Mouse (Mus musculus) macrophage (primary cell): ENCODE data around the gene Myh6. TPM values are rescaled to one million over a fixed set of nuclear protein-coding genes. Genes with fewer than 3 reads are reported as not detected.

Experiments used
- H3K27ac ChIP-seq: fragments of 350-480 bp; formaldehyde crosslinking; 2 replicates; pipeline ENCODE4 v1.9.0; 2021
- H3K36me3 ChIP-seq: fragments of 350-480 bp; formaldehyde crosslinking; 2 replicates; pipeline ENCODE4 v1.9.0; 2021; ENCODE audit errors: inconsistent target
- H3K4me3 ChIP-seq: fragments of 350-480 bp; formaldehyde crosslinking; 2 replicates; pipeline ENCODE4 v1.9.0; 2021; ENCODE audit errors: inconsistent target
- H3K79me2 ChIP-seq: fragments of 350-480 bp; formaldehyde crosslinking; 2 replicates; pipeline ENCODE4 v1.9.0; 2021; ENCODE audit errors: inconsistent target
- WGBS: methylation state at CpG from one replicate; pipeline ENCODE4 v1.1.7; 2026; ENCODE audit warnings: inconsistent platforms; ENCODE audit not compliant: missing documents; 5-methylcytosine and 5-hydroxymethylcytosine counted together
- polyA plus RNA-seq: library from polyadenylated mRNA; stranded (reverse); fragments of 250-400 nt; gene quantifications from 3 replicates; pipeline ENCODE4 v1.2.4, GENCODE M21; 2018; ENCODE audit warnings: inconsistent platforms

Gene Myh6
- polyA plus RNA-seq, 1 experiment from 2014 or later = not detected

- H3K79me2 ChIP-seq = no peaks in the 10 kb centered on the region
- no peaks in the 10 kb centered on the region for H3K36me3 ChIP-seq
- no peak overlapping the region for H3K27ac ChIP-seq
- no peak overlapping the region for H3K4me3 ChIP-seq
- WGBS = 51% methylated on average over 12 of the region's 12 CpGs
Observed at GRCm38 (mm10) chr14:54939434-54940175, 27.1 kb downstream of the Myh6 start.

GRCm38 (mm10) chr14:54938431-54939219 lies 28.1 kb downstream of the Myh6 start:
- 82% methylated on average over 14 of the region's 15 CpGs for WGBS
- H3K79me2 ChIP-seq = no peaks in the 10 kb centered on the region
- no peak overlapping the region for H3K27ac ChIP-seq

GRCm38 (mm10) chr14:54937361-54938182 lies 29.2 kb downstream of the Myh6 start:
- Histone ChIP-seq H3K27ac (no peak overlapping the region), H3K36me3 (no peaks in the 10 kb centered on the region), H3K79me2 (no peaks in the 10 kb centered on the region), H3K4me3 (no peak overlapping the region)
- 90% methylated on average over 16 of the region's 16 CpGs for WGBS

More at GRCm38 (mm10) chr14:54938431-54939219, 28.1 kb downstream of the Myh6 start:
- no peaks in the 10 kb centered on the region for H3K36me3 ChIP-seq
- H3K4me3 ChIP-seq = no peak overlapping the region

GRCm38 (mm10) chr14:54936831-54937160 lies 29.9 kb downstream of the Myh6 start:
- Histone ChIP-seq H3K27ac (no peak overlapping the region), H3K79me2 (no peaks in the 10 kb centered on the region), H3K4me3 (no peak overlapping the region), H3K36me3 (no peaks in the 10 kb centered on the region)
- 17% methylated on average over 6 of the region's 6 CpGs for WGBS

- H3K27ac ChIP-seq = no peak within 1 kb of the TSS
- no peak within 1 kb of the TSS for H3K4me3 ChIP-seq
- no peaks in the 10 kb centered on the region for H3K36me3 ChIP-seq
- 45% methylated on average over 8 of the region's 8 CpGs for WGBS
- no peaks in the 10 kb centered on the region for H3K79me2 ChIP-seq
Observed at GRCm38 (mm10) chr14:54935904-54936830, 30.6 kb downstream of the Myh6 start, which contains the start of gene Cmtm5. Cmtm5 (plus strand) TSS chr14:54936261.

GRCm38 (mm10) chr14:54932645-54933150 lies 34.0 kb downstream of the Myh6 start, which contains the start of gene Il25:
Il25 (plus strand) TSS chr14:54932695.
- H3K79me2 ChIP-seq = no peaks in the 10 kb centered on the region
- H3K27ac ChIP-seq = no peak within 1 kb of the TSS
- no peak within 1 kb of the TSS for H3K4me3 ChIP-seq
- H3K36me3 ChIP-seq = no peaks in the 10 kb centered on the region
- 71% methylated on average over 6 of the region's 6 CpGs for WGBS

GRCm38 (mm10) chr14:54930431-54930830 lies 36.3 kb downstream of the Myh6 start:
- WGBS = 21% methylated on average over 1 of the region's 2 CpGs
- Histone ChIP-seq H3K27ac (no peak overlapping the region), H3K79me2 (no peaks in the 10 kb centered on the region)

GRCm38 (mm10) chr14:54929801-54930200 lies 36.9 kb downstream of the Myh6 start:
- no peaks in the 10 kb centered on the region for H3K79me2 ChIP-seq
- H3K4me3 ChIP-seq = no peak overlapping the region
- H3K27ac ChIP-seq = no peak overlapping the region
- WGBS = 88% methylated on average over 5 of the region's 5 CpGs
- no peaks in the 10 kb centered on the region for H3K36me3 ChIP-seq

More at GRCm38 (mm10) chr14:54930431-54930830, 36.3 kb downstream of the Myh6 start:
- Histone ChIP-seq H3K36me3 (no peaks in the 10 kb centered on the region), H3K4me3 (no peak overlapping the region)

- H3K27ac ChIP-seq = no peak overlapping the region
- H3K79me2 ChIP-seq = no peaks in the 10 kb centered on the region
- H3K4me3 ChIP-seq = no peak overlapping the region
- no peaks in the 10 kb centered on the region for H3K36me3 ChIP-seq
- 53% methylated on average over 7 of the region's 7 CpGs for WGBS
Observed at GRCm38 (mm10) chr14:54927296-54927695, 39.4 kb downstream of the Myh6 start.

GRCm38 (mm10) chr14:54926401-54927158 lies 40.1 kb downstream of the Myh6 start:
- Histone ChIP-seq H3K27ac (no peak overlapping the region), H3K36me3 (no peaks in the 10 kb centered on the region), H3K4me3 (no peak overlapping the region), H3K79me2 (no peaks in the 10 kb centered on the region)
- 4% methylated on average over 57 of the region's 58 CpGs for WGBS

GRCm38 (mm10) chr14:54925349-54926342 lies 41.1 kb downstream of the Myh6 start, which contains the start of gene Efs:
Efs (minus strand) TSS chr14:54926126.
- no peak within 1 kb of the TSS for H3K4me3 ChIP-seq
- no peak within 1 kb of the TSS for H3K27ac ChIP-seq
- WGBS = 17% methylated on average over 51 of the region's 57 CpGs

More at GRCm38 (mm10) chr14:54925349-54926342, 41.1 kb downstream of the Myh6 start, which contains the start of gene Efs:
- Histone ChIP-seq H3K36me3 (no peaks in the 10 kb centered on the region), H3K79me2 (no peaks in the 10 kb centered on the region)
